Mouse (Mus musculus) layer of hippocampus, adult 6 months (tissue): ENCODE measurements around the gene Notch3. TPM values are rescaled to one million over a fixed set of nuclear protein-coding genes. Genes with fewer than 3 reads are reported as not detected.

Experiments used
- long read RNA-seq, 2 experiments: library from polyadenylated mRNA; unstranded; transcript quantifications; one replicate each; pipeline ENCODE4 v2.0.0; 2019 to 2020
- polyA plus RNA-seq: library from polyadenylated mRNA; unstranded; fragments of <200 nt; fragmentation: Nextera tagmentation; gene quantifications from 2 replicates; pipeline ENCODE4 v1.2.3, GENCODE M21; 2021

The Notch3 gene
- polyA plus RNA-seq, result 0.28 and 0.39 TPM in 2 replicates
- long read RNA-seq, experiment 1, partial matches to known transcripts, result 0 of 1 reads
- long read RNA-seq, experiment 1, other reads (novel, unspliced or antisense), result 1 of 1 reads
- long read RNA-seq, experiment 2, partial matches to known transcripts, result 0 of 1 reads
- long read RNA-seq, experiment 2, other reads (novel, unspliced or antisense), result 1 of 1 reads

DNA sequence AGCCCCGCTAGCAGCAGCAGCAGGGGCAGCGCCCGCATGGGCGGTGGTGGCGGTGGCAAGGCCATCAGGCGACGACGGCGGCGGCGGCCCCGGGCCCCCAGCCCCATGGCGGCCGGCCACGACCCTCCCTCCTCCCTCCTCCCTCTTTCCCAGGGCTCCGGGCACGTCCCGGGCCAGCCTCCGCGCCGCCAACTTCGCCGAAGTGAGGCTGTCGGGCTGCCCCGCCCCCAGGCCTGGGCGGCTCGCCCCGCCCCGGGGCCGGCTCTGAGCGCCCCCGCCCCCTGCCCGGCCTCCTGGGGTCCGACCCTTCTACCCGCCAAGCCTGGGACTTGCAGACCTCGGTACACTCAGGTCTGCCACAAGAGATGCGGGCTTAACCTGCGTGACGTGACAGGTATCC, at the start of gene Notch3:
Gene Notch3, minus strand, starts transcription at position 166 of the 400 bp plus-strand sequence.

DNA sequence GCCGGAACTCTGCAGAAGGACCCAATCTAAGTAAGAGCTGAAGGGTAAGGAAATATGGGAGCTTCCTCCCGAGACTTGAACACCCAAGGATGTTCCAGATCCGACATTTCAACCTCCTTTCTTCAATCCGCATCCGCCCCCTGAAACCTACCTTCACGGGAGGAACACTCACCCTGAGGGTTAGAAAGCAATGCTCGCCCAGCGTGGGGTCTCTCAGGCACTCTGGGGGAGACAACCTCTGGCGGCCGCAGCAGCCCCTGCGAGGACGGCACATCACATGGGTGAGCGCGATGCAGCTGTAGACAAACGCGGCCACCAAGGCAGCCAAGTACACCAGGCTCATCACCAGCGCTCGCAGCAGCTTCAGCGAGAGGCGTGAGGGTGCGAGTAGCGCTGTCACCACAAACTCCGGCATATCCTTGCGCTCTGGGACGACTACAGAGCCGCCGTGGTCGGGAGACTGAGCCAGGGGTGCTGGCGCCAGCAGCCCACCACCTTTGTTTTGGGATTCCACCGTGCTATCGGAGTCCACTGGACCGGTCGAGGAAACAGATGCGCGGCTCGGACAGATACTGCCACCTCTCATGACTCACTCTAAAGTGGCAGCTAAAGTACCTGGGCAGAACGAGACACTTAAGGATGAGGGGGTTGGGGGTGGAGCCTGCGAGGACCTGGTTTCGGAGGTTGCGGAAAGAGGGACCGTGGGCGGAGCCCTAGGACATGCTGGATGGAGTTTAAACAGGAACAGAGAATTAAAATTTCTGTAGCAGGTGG, 22.4 kb upstream of the Notch3 start, which contains the start of gene Ephx3:
Gene Ephx3, minus strand, starts transcription at position 687 of the 774 bp plus-strand sequence.

Other genes starting within 250 kb of the Notch3 start
- 5.6 and 6.6 TPM in 2 replicates for gene Rrp1b, start 130.8 kb downstream of the Notch3 start, polyA plus RNA-seq
- 0.18 and 0.40 TPM in 2 replicates for gene Hsf2bp, start 130.5 kb downstream of the Notch3 start, polyA plus RNA-seq
- 0.13 TPM in 1 of 2 replicates, not detected in the other for gene Ephx3, start 22.7 kb upstream of the Notch3 start, polyA plus RNA-seq
- 13.7 and 15.7 TPM in 2 replicates for gene Brd4, start 117.9 kb upstream of the Notch3 start, polyA plus RNA-seq
- 6.3 and 7.4 TPM in 2 replicates for gene Akap8, start 154.4 kb upstream of the Notch3 start, polyA plus RNA-seq
- 29.5 and 30.4 TPM in 2 replicates for gene Akap8l, start 183.8 kb upstream of the Notch3 start, polyA plus RNA-seq
- gene Wiz, start 222.6 kb upstream of the Notch3 start, polyA plus RNA-seq, result 17.2 and 25.2 TPM in 2 replicates
- 1.2 and 1.5 TPM in 2 replicates for gene Rasal3, start 236.7 kb upstream of the Notch3 start, polyA plus RNA-seq